In genomic region chr6:120894089-120894488, GRCm38 (mm10) we compare ENCODE assay signal across 32 mouse cellular contexts.
"Had no signal": no experiment of that assay in that cellular context is flagged by ENCODE, and none has a peak within 500 bp of the region (broad histone marks: within the 10 kb centered on the region; RNA-seq: fewer than 3 reads in every experiment).

No protein-coding gene starts in this region.

- H3K9me3 ChIP-seq: heart, embryonic 12.5 days; heart, embryonic 13.5 days; heart, embryonic 15.5 days; hindbrain, embryonic 10.5 days; hindbrain, embryonic 12.5 days; hindbrain, embryonic 13.5 days; hindbrain, embryonic 15.5 days; intestine, embryonic 15.5 days; kidney, embryonic 15.5 days had no signal

- H3K27me3 ChIP-seq: heart, embryonic 12.5 days; heart, embryonic 13.5 days; heart, embryonic 15.5 days; hindbrain, embryonic 12.5 days; hindbrain, embryonic 13.5 days; hindbrain, embryonic 15.5 days; intestine, embryonic 15.5 days; kidney, embryonic 15.5 days had no signal

- H3K4me2 ChIP-seq: heart, embryonic 11.5 days; heart, embryonic 12.5 days; heart, embryonic 13.5 days; heart, embryonic 15.5 days; hindbrain, embryonic 12.5 days; hindbrain, embryonic 13.5 days; hindbrain, embryonic 14.5 days; hindbrain, embryonic 15.5 days; intestine, embryonic 15.5 days; kidney, embryonic 15.5 days had no signal

- H3K4me3 ChIP-seq: heart, embryonic 12.5 days; heart, embryonic 13.5 days; heart, embryonic 15.5 days; hindbrain, embryonic 10.5 days; hindbrain, embryonic 12.5 days; hindbrain, embryonic 13.5 days; hindbrain, embryonic 15.5 days; intestine, embryonic 15.5 days; kidney, embryonic 15.5 days; layer of hippocampus, adult 2 months; left cerebral cortex, adult 2 months had no signal

- DNase-seq: heart, postnatal 36 days; heart, postnatal 4 days; kidney, adult 11 months; kidney, adult 18-20 months; kidney, adult 2 months; kidney, adult 8-10 months; kidney, adult 9 months; kidney, postnatal 10 days; kidney, postnatal 14 days; kidney, postnatal 25 days; kidney, postnatal 36 days; kidney, postnatal 4 days; layer of hippocampus, postnatal 36 days had no signal

- H3K4me1 ChIP-seq: hindbrain, embryonic 10.5 days; hindbrain, embryonic 12.5 days; hindbrain, embryonic 13.5 days; hindbrain, embryonic 15.5 days; intestine, embryonic 15.5 days; kidney, embryonic 15.5 days had no signal

- H3K27ac ChIP-seq: heart, embryonic 13.5 days; heart, embryonic 15.5 days; hindbrain, embryonic 10.5 days; hindbrain, embryonic 12.5 days; hindbrain, embryonic 13.5 days; hindbrain, embryonic 14.5 days; hindbrain, embryonic 15.5 days; hindbrain, postnatal 0 days; intestine, embryonic 15.5 days; kidney, embryonic 15.5 days; kidney, postnatal 0 days; layer of hippocampus, adult 2 months; left cerebral cortex, adult 2 months had no signal

- ATAC-seq: hindbrain, embryonic 16.5 days; hindbrain, postnatal 0 days; inflammation-experienced regulatory T-cells, adult 6 months; intestine, embryonic 15.5 days; intestine, embryonic 16.5 days; intestine, postnatal 0 days had no signal
